Mouse (Mus musculus) liver, embryonic 14.5 days (tissue): Measurements from ENCODE around the gene Atp5g2. TPM values are rescaled to one million over a fixed set of nuclear protein-coding genes. Genes with fewer than 3 reads are reported as not detected.

Experiments
- ATAC-seq: fragments of 200-750 bp; cut with Nextera tagmentation; 2 replicates; pipeline ENCODE4 v1.8.0; 2017; ENCODE audit warnings: moderate number of reproducible peaks, mild to moderate bottlenecking, moderate library complexity; ENCODE audit not compliant: insufficient read depth
- DNase-seq, 3 experiments: peaks; one replicate each; pipeline ENCODE4 v3.0.0-alpha.2; 2012 to 2013; ENCODE audit warnings: low read depth in 3 of 3, low spot score in 3 of 3
- H3K27ac ChIP-seq: fragments of 300-500 bp; sonication (generic); 2 replicates; pipeline ENCODE4 v1.5.1; 2014; ENCODE audit warnings: moderate library complexity, mild to moderate bottlenecking, control low read depth, inconsistent platforms
- H3K27me3 ChIP-seq: fragments of 300-500 bp; sonication (generic); 2 replicates; pipeline ENCODE4 v1.6.1; 2014; ENCODE audit warnings: mild to moderate bottlenecking, low read length, moderate library complexity; ENCODE audit not compliant: control insufficient read depth, insufficient read depth
- H3K36me3 ChIP-seq: fragments of 300-500 bp; sonication (generic); replicated peaks from 2 replicates; pipeline ENCODE4 v1.6.1; 2014; ENCODE audit warnings: low read depth; ENCODE audit not compliant: control insufficient read depth, insufficient read depth
- H3K4me1 ChIP-seq, 2 experiments: fragments of 200-500 bp in 1 of 2; fragments of 300-500 bp in 1 of 2; sonication (generic) in 1 of 2; replicated peaks; 2 replicates each; pipeline ENCODE4 v1.6.1; 2012 to 2014; ENCODE audit warnings: antibody characterized with exemption in 1 of 2, inconsistent platforms in 1 of 2, low read length in 1 of 2; ENCODE audit not compliant: control insufficient read depth in 2 of 2, insufficient read depth in 2 of 2
- H3K4me2 ChIP-seq: fragments of 300-500 bp; sonication (generic); 2 replicates; pipeline ENCODE4 v1.6.1; 2014; ENCODE audit warnings: low read depth, mild to moderate bottlenecking, control low read depth, moderate library complexity
- H3K4me3 ChIP-seq, 2 experiments: fragments of 200-500 bp in 1 of 2; fragments of 300-500 bp in 1 of 2; sonication (generic) in 1 of 2; 2 replicates each; pipeline ENCODE4 v1.5.1; 2012 to 2014; ENCODE audit warnings: low read depth in 2 of 2, low read length in 2 of 2, mild to moderate bottlenecking in 2 of 2, control low read depth in 1 of 2, inconsistent platforms in 1 of 2, moderate library complexity in 1 of 2; ENCODE audit not compliant: insufficient read depth in 1 of 2
- H3K9ac ChIP-seq: fragments of 300-500 bp; sonication (generic); replicated peaks from 2 replicates; pipeline ENCODE4 v1.6.1; 2014; ENCODE audit warnings: mild to moderate bottlenecking, control low read depth, moderate library complexity
- H3K9me3 ChIP-seq: fragments of 300-500 bp; sonication (generic); 2 replicates; pipeline ENCODE4 v1.6.1; 2016; ENCODE audit warnings: low read length, mixed read lengths; ENCODE audit not compliant: control insufficient read depth
- CTCF ChIP-seq: IDR thresholded peaks from 2 replicates; pipeline ENCODE4 v1.5.1; 2016; ENCODE audit warnings: antibody characterized with exemption, low read depth, control low read depth
- EP300 ChIP-seq: IDR thresholded peaks from 2 replicates; pipeline ENCODE4 v1.6.1; 2016; ENCODE audit warnings: antibody characterized with exemption, low read depth
- WGBS: fragments of 180-500 bp; shearing (Covaris S2); extraction: QIAGEN DNeasy Blood & Tissue Kit; methylation state at CpG from one replicate; pipeline ENCODE4 v1.1.7; 2014; ENCODE audit not compliant: insufficient replicate concordance; 5-methylcytosine and 5-hydroxymethylcytosine counted together
- polyA plus RNA-seq, 2 experiments: library from polyadenylated mRNA; depleted of rRNA in 1 of 2; stranded (reverse) in 1 of 2; unstranded in 1 of 2; fragments of >200 nt; fragmentation: Nextera tagmentation in 1 of 2; extraction: Ambion mirVana in 1 of 2; gene quantifications; 2 replicates each; pipeline versions ENCODE4 v1.2.1 to v1.2.3; 2012 to 2014

The Atp5g2 gene
- polyA plus RNA-seq, 2 experiments: 38.4 to 227 TPM

- Histone ChIP-seq H3K4me2 (no peak overlapping the region), H3K4me3 (no peak overlapping the region), H3K4me1 (no peaks in the 10 kb centered on the region), H3K36me3 (no peaks in the 10 kb centered on the region), H3K27me3 (peaks cover 57% of the 10 kb centered on the region), H3K9me3 (no peaks in the 10 kb centered on the region), H3K27ac (no peak overlapping the region), H3K9ac (no peak overlapping the region)
- DNase-seq: no peak
- 27% methylated on average over 3 of the region's 3 CpGs for WGBS
- TF ChIP-seq EP300: no peak
- no peak for TF ChIP-seq CTCF
- no peak for ATAC-seq
Measured at GRCm38 (mm10) chr15:102696899-102697298, 24.7 kb upstream of the Atp5g2 start.

DNA sequence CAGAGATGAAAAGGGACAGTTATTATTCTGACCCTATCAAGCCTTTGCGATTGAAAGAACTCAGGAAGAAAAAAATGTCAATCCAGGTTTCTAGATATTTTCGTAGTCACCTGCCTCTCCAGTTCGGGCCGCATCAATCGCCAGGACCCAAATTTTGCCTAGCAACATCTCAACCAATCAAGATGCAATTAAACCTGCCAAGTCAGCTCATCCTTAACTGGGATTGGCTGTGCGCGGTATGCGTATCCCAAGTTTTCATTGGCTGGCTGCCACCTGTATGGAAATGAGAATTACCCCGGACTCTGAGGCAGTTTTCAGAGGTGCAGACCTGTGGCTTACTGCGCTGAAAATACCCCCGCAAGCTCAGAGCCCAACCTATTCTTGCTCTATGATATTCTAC lies 21.4 kb upstream of the Atp5g2 start:
- WGBS: 2% methylated on average over 11 of the region's 11 CpGs
- no peak for TF ChIP-seq CTCF
- no peak overlapping the region for H3K4me2 ChIP-seq
- no peaks in the 10 kb centered on the region for H3K9me3 ChIP-seq
- no peak for ATAC-seq
- no peak overlapping the region for H3K9ac ChIP-seq
- H3K4me1 ChIP-seq: no peaks in the 10 kb centered on the region
- DNase-seq: no peak
- no peak overlapping the region for H3K27ac ChIP-seq
- no peaks in the 10 kb centered on the region for H3K36me3 ChIP-seq
- no peak overlapping the region for H3K4me3 ChIP-seq
- H3K27me3 ChIP-seq: peaks cover 67% of the 10 kb centered on the region

DNA sequence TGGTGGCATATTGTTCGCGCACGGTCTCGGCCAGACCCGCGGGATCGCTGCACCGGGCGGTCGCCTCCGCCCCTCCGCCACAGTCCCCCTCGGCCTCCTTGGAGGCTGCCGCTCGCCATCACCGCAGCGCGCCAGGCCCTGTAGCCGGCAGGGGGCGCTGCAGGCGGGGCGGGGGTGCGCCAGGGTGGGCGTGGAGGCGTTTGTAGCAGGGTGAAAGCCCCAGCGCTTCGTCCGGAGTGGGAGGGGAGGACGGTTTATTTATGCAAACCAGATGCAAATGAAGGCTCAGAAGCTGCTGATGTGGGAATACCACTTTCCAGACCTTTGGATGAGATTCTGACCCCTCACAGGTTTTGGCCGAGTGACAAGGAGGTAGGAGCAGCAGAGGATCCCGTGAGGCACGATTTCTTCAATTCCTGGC lies 20.8 kb upstream of the Atp5g2 start:
- Histone ChIP-seq H3K27ac (no peak overlapping the region), H3K4me3 (peak overlapping the region; percentile 22 to 43; a peak in 3 of 4 replicates), H3K36me3 (no peaks in the 10 kb centered on the region), H3K4me2 (peak overlapping the region; percentile 57), H3K9me3 (no peaks in the 10 kb centered on the region), H3K9ac (no peak overlapping the region), H3K27me3 (peaks cover 64% of the 10 kb centered on the region), H3K4me1 (no peaks in the 10 kb centered on the region)
- no peak for DNase-seq
- WGBS: 1% methylated on average over 32 of the region's 32 CpGs
- no peak for TF ChIP-seq EP300
- TF ChIP-seq CTCF: peak; percentile 42; the same call in 1 of the 2 replicates
- 0 out of 2 replicates have a peak, but pooled peaks have one; percentile 39 for ATAC-seq

DNA sequence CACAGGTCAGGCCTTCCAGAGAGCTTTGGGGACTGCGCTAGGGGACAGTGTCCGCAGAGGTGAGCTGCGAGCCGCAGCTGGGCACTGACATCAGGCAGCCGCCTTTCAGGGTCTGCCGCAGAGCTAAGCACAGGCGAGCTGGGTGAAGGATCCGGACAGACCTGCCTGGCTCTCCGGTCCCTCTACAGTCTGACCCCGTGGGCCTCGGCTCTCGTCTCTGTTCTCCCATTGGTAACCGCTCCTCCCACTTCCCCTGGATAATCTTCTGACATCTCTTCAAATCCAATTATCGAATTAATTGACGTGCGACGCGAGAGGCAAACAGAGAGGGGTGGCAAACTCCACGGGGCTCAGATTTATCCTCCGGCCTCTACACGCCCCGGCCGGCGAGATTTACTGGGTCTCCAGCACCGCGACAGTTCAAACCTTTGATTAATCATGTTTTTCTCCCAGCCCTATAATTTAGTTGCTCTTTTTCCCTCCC lies 20.2 kb upstream of the Atp5g2 start:
- H3K9me3 ChIP-seq: no peaks in the 10 kb centered on the region
- WGBS: 3% methylated on average over 26 of the region's 26 CpGs
- peak overlapping the region in 1 of 2 experiments; percentile 43; a peak in 2 of 4 replicates for H3K4me3 ChIP-seq
- no peak overlapping the region for H3K9ac ChIP-seq
- TF ChIP-seq CTCF (no peak), EP300 (no peak)
- H3K27ac ChIP-seq: no peak overlapping the region
- H3K4me1 ChIP-seq: no peaks in the 10 kb centered on the region
- H3K4me2 ChIP-seq: peak overlapping the region; percentile 57
- peaks cover 64% of the 10 kb centered on the region for H3K27me3 ChIP-seq
- no peaks in the 10 kb centered on the region for H3K36me3 ChIP-seq
- DNase-seq: no peak
- no peak for ATAC-seq

DNA sequence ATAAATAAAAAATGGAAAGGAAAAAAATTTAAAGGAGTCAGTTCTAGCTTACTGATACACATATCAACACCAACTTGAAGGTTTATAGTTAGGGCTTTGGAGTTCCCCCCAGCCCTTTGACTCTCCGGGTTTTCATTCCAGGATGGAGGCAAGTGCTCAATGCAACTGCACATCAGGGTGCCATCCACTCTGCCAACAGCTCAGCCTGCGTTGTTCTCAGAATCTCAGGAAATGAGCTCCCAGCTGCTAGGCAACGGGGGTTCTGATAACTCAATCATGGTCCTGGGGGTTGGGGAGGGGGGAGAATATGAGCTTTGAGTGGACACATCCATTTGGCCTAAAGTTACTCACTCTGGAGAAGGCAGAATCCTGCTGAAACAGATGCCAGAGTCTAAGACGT lies 13.6 kb upstream of the Atp5g2 start:
- ATAC-seq: no peak
- H3K4me3 ChIP-seq: no peak overlapping the region
- no peak overlapping the region for H3K9ac ChIP-seq
- TF ChIP-seq CTCF: no peak
- TF ChIP-seq EP300: no peak
- H3K9me3 ChIP-seq: no peaks in the 10 kb centered on the region
- H3K4me1 ChIP-seq: no peaks in the 10 kb centered on the region
- 26% methylated on average over 4 of the region's 4 CpGs for WGBS
- H3K27me3 ChIP-seq: peaks cover 17% of the 10 kb centered on the region
- H3K4me2 ChIP-seq: no peak overlapping the region
- DNase-seq: no peak
- H3K36me3 ChIP-seq: no peaks in the 10 kb centered on the region
- no peak overlapping the region for H3K27ac ChIP-seq
